Mouse (Mus musculus) C2C12 (cell line): Measurements from ENCODE around the gene Hrasls.

Experiments
- CEBPB ChIP-seq: IDR thresholded peaks from one replicate; pipeline ENCODE4 v1.6.1; 2011; ENCODE audit warnings: low read depth, mild to moderate bottlenecking, control low read depth, moderate library complexity
- CTCF ChIP-seq: IDR thresholded peaks from one replicate; pipeline ENCODE4 v1.5.1; 2011; ENCODE audit not compliant: control insufficient read depth, insufficient read depth, insufficient read length
- FOSL1 ChIP-seq: IDR thresholded peaks from one replicate; pipeline ENCODE4 v1.8.0; 2011; ENCODE audit warnings: mild to moderate bottlenecking, low read length; ENCODE audit not compliant: poor library complexity, insufficient read depth, severe bottlenecking
- MAX ChIP-seq: IDR thresholded peaks from one replicate; pipeline ENCODE4 v1.6.1; 2011; ENCODE audit warnings: mild to moderate bottlenecking, control low read depth
- MYOD1 ChIP-seq: IDR thresholded peaks from one replicate; pipeline ENCODE4 v1.6.1; 2011; ENCODE audit warnings: low read depth; ENCODE audit not compliant: control insufficient read depth, insufficient read length
- MYOG ChIP-seq: IDR thresholded peaks from one replicate; pipeline ENCODE4 v1.6.1; 2011; ENCODE audit not compliant: control insufficient read depth, insufficient read length; ENCODE audit errors: extremely low read depth
- USF1 ChIP-seq: IDR thresholded peaks from one replicate; pipeline ENCODE4 v1.6.1; 2011; ENCODE audit warnings: low read depth, mild to moderate bottlenecking, control low read depth, moderate library complexity

- no peak for TF ChIP-seq CTCF
- no peak for TF ChIP-seq CEBPB
- TF ChIP-seq MAX, result no peak
- no peak for TF ChIP-seq MYOG
- TF ChIP-seq MYOD1, result no peak
- TF ChIP-seq USF1, result no peak
- TF ChIP-seq FOSL1, result no peak
Observed at GRCm38 (mm10) chr16:29171741-29172140, 37.8 kb upstream of the Hrasls start.
